Mouse (Mus musculus) heart, postnatal 0 days (tissue): ENCODE results near the gene Parp16.

ENCODE experiments used
- CTCF ChIP-seq: IDR thresholded peaks from 2 replicates; pipeline ENCODE4 v1.5.1; 2016; ENCODE audit warnings: antibody characterized with exemption, control low read depth, low read depth
- EP300 ChIP-seq: IDR thresholded peaks from 2 replicates; pipeline ENCODE4 v1.6.1; 2016; ENCODE audit warnings: antibody characterized with exemption, low read depth

DNA sequence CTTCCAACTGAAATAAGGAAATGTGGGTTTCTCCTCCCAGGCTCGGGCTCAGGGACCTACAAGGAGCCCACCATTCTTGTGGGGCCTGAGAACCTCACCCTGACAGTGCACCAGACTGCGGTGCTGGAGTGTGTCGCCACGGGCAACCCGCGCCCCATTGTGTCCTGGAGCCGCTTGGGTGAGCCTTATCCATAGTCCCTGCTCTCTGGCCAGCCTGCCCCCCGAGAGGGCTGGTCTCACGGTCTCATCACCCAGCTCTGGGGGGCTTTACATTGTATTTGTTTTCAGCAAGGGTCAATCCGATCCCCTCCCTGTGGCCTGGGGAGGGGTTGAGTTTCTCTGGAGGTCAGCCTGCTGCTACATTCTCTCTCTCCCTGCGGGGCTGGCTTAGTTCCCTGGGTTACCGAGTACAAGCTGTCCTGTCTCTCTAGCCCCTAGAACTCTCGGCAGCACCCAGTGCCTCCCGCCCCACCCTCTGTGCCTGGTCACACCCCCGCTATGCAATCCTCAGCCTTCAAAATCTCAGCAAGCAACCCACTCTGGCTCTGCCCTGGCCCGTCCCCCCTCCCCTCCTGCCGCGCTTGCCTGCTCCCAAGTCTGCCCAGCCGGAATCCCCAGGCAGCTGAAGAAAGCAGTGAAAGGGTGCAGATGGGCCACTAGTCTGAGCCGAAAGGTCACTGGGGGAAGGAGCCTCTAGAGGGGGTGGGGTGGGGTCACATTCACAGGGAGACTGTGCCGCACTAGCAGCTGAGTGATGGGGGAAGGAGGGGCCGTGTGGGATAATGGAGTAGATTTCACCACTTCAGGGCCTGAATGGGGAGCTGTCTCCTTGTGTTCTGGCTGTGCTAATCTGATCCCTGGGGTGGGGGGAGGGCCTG is 16.6 kb upstream of the Parp16 start:
- TF ChIP-seq CTCF (no peak), EP300 (no peak)
